Mouse (Mus musculus) right cerebral cortex, postnatal 10 days (tissue): Measurements from ENCODE around the gene Elmo1.
"Not testable (repeated sequence)": the region's sequence is repeated elsewhere in the genome, so short reads cannot be mapped to it uniquely, and the experiment has no call there.

Experiments
- DNase-seq, 2 experiments: peaks; one replicate each; pipeline ENCODE4 v3.0.0; 2021; ENCODE audit warnings: low spot score in 2 of 2

Gene Elmo1

DNA sequence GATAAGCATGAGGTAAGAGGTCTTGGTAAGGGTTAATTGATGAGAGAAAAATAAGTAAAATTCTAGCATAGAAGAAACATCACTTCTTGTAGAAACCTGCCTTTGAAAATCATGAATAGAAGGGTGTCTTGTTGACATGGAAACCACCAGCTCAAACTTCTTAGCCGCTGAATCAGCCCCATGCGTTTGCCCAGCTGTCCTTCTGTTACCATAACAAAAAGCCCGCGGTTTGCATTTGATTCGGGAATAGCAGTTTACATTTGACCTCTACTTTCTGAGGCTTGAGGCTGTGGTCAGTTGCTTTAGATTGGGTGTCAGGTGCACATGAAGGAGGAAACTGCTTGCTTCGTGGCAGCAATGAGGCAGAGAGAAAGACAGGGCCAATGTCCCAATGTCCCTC, 509.9 kb downstream of the Elmo1 start:
- peak; percentile 31 to 47 for DNase-seq

DNA sequence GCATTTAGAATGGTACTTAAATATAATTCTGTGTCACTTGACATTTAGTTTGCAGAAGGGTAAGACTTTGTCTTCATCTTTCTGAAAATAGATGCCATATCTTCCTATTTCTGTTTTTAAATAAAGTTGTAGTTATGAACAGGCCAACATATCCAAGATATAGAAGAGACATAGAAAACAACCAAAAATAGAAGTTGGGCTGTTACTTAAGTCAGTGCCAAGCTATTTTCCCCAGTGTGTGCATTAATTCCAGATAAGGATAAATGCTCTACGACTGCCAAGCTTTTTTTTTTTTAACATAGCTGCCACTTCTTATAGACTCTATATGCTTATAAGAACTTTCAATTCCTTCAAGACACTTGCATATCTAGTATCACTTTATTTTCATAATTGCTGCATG, 511.0 kb downstream of the Elmo1 start:
- DNase-seq: no peak

DNA sequence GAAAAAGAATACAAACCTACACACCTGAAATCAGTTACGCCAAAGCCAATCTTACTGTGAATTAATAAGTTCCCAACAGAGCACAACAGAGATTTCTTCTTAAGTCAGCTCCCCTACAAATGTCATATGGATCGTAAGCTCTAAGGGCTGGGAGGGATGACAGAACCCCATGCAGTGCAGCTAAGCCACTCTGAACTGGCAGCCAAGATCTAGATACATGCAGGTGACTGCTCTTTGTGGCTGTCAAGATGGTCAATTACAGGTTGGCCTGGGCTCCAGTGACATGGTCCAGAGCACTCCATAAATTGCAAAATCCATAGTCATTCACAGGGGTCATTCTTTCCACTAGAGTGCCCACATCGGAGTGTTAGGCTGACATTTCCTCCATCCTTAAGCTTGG, 516.5 kb downstream of the Elmo1 start:
- no peak for DNase-seq

DNA sequence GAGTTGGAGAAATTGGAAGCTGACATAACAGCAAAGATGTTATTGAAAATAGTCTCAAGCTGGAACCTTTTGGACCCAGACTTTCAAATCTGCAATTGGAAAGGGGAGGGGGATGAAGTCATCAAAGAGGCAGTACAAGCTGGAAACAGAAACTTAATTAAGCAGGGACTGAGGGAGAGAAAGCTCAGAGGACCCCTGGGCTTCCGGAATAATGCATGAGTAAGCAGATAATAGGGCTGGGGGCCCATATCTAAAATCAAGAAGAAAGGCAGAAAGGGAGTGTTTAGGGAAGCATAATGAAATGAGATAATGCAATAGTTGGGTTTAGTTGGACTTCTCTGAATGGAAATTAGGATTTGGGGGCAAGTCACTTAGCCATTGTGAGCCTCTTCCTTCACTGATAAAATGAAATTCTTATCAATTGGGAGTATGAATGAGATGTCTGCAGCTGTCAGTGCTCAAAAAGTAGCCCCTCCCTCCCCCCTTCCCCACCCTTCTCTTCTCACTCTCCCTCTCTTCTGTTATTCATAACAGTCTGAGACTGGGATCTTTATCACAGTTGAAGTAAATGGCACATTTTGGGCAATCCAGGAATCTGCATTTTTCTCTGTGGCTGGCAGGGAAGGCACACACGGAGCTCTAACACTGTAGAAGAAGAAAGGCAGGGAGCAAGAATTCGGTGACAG, 518.8 kb downstream of the Elmo1 start:
- no peak for DNase-seq

DNA sequence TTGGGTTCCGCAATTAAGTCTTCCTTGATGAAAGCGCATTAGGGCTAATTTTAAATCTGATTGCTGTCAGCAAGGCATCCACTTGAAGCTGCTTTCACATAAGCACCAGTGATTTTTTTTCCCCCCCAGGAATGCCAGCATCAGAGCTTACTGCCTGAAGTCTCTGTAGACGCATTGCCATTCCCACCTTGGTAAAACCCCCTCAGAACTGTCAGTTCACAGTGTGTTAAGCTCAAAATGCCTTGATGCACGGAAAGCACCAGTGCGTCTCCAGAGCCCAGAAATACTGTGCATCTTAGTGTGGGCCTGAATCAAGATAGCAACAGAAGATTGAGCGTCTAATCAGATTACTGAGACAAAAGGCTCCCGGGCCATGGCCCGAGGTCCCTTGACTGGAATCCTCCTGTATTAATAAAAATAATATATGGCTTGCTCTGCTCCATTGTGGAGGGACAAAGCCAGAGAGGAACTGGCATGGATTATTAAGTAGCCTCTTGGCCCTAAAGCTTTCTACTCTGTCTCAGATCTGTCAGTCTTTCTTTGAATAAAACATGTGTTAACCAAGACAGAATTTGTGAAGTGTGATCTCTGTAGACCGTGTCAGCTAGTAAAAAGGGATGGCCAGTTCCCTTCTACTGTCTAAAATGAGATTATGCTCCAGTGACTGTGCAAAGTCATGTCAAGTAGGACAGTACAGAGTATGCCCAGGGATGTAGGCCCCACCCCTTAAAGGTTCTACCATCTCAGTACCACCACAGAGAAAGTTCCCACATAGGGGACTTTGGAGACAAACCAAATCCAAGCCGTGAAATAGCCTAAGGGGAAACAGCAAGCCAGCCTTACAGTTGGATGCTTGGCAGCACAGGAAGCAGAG, 525.4 kb downstream of the Elmo1 start:
- DNase-seq: no peak

DNA sequence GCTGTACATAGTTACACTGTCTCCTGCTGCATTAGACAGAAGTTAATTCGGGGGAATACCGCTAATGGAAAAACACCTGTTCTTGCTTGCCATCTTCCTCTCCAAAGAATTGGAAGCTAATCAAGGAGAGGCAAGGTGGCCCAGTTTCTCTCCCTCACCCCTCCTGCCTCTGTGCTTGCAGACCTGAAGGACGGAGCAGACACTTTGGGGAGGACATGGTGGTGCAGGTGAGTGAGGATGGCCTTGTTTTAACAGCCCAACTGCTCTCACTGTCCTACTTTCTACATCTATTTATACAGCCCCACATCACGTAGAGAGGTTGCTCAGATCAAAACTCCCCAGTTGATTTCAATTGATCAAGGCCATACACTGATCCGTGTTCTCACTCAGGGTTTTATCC, 529.5 kb downstream of the Elmo1 start:
- no peak for DNase-seq

DNA sequence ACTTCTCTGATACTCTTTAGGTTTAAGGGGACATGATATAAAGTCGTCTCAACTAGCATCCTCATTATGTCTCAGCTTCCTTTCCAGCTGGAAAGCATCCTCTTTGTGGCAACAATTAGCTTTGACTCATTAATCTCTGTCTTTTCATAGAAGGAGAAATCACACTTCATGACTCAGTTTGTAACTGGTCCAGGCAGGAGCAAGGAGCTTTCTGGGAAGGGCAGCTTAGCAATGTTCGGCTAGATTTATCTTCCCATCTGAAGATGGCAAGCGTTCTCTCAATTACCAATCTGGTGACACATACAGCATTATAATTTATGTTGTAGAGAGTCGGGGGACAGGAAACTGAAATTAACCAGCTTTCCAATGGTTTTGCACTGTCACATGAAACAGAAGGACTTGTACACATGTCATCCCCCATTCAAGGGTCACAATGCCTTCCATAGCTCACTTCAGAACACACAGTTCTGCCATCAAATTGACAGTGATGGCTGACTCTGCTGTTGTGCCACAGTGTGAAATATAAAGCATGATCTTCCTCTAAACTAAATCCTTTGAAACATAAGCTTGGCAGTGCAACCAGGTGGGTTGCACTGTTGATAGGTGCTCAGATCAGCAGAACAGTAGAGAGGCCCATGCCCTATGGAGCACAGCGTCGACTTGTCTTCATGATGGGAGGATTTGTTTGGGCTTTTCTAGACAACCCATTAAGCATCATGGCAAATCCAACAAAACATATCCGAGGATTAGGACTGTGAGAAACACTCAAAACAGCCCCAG, 532.9 kb downstream of the Elmo1 start:
- DNase-seq: no peak

DNA sequence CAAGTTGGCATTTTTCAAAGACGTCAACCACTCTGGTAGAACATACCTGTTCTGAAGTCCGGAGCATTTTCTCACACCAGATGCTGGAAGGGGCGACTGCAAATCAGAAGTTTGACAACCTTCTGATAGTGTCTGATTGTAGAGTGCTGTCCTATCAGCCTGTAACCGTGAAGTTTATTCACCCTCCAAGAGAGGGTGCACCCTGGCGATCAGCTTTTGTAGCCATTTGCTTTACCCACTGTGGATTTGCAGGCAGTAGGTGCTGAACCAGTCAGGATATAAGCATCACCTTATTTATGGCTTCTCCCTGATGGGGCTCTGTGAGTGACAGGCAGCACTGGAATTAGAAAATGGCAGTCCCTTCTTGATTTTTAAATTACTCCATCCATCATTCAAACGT, 537.4 kb downstream of the Elmo1 start:
- DNase-seq: no peak

DNA sequence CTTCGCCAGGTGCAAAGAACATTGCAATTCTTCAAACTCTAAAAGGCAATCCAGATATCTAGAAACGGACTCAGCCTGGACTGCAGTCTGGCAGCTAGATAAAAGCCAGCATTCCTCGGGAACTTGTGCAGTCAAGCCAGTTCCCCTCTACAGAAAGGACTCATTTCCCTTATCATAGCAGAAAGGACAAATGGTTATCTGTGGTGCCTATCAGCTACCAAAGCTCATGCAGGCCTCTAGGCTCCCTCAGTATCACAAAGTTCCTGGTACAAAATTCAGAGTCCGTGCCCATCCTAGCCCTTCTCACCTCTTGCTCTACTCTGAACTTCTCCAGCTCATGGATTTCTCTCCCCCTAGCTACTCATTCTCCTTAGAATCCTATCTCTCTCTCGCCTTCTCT, 542.1 kb downstream of the Elmo1 start:
- no peak for DNase-seq

DNA sequence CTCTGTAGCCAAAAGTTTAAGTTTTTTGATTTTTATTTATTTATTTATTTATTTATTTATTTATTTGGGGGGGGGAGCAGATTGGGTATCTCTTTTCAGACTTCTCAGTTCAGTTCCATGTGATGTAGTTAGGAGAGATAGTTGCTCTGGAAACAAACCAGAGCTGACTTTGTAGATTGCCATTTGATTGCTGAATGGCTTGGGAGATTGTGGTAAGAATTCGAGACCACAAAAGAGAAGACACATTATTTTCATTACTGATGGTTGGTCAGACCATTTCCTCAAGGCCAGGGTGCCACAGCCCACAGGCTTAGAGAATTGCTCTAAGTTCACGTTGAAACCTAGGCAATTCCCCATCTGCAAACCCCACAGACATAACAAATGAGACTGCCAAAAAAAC, 544.3 kb downstream of the Elmo1 start:
- DNase-seq: not testable (repeated sequence)

DNA sequence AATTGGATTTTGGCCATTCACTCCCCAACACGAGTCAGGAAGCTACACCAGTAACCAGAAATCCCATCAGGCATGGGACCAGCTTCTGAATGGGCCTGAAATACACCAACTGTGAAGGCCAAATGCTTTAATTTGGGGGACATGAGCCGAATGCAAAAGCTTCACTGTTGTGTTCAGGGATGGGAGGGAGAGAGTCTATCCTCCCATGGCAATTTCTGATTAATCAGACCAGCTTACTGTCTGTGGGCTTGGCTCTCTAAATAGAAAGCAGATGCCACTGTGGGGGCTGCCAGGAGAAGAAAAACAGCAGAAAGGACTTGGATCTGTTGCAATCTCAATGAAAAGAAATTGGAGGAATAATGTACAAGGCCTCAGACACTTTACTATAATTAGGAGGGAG, 545.2 kb downstream of the Elmo1 start:
- peak; percentile 53 to 59 for DNase-seq
